Mouse (Mus musculus): ENCODE measurements around the gene Ppp1r12a. TPM values are rescaled to one million over a fixed set of nuclear protein-coding genes. Genes with fewer than 3 reads are reported as not detected.

Gene Ppp1r12a
- polyA plus RNA-seq (2017; shearing (Covaris generic)): 10 to 100 TPM; 61.5 to 96.7 TPM

GRCm38 (mm10) chr10:108161261-108162256, at the start of gene Ppp1r12a:
Gene Ppp1r12a, plus strand, starts transcription at chr10:108162193.

DNA sequence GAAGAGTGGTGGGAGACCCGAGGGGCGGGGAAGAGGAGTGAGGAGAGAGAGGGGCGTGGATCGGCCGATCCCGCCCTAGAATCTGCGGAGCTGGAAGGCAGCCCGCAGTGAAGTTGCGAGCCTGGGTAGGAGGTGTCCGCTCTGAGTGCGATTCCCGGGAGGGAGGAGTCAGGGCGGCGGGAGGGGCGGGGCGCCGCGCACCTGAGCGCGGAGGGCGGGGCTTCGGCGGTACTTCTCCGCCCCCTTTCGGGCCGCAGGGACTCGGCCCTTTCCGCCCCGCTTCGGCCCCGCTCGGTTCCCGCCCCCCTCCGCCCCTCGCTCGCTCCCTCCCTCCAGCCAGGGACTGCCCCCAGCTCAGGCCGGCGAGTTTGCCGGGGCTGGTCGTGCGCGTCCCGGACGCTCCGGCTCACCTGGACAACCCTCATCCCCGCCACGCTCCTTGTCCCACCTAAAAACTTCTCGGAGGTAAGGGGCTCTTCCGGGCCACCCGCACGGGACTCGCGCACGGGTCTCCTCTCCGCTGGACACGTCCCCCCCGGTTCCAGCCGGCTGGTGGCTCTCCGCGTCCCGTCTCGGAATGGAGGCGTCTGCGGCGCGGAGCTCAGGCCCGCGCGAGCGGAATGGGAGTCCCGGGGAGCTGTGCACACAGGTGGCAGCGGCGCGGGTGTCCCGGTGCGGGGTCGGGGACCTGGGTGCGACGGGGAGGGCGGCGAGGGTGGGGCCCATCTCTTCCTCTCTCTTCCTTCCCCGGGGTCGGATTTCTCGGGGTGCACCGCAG, 170.0 kb downstream of the Ppp1r12a start, which contains the start of gene Pawr:
Gene Pawr, plus strand, starts transcription at position 338 of the 778 bp plus-strand sequence.

Other genes with a start within 250 kb of the Ppp1r12a start
- gene Pawr, start 169.9 kb downstream of the Ppp1r12a start, polyA plus RNA-seq (2017; shearing (Covaris generic)): 1 to 10 TPM; 1.3 to 9.4 TPM